Mouse (Mus musculus) liver, embryonic 13.5 days (tissue): Measurements from ENCODE around the gene Plod3. TPM values are rescaled to one million over a fixed set of nuclear protein-coding genes. Genes with fewer than 3 reads are reported as not detected.

Experiments used
- ATAC-seq: fragments of 200-750 bp; cut with Nextera tagmentation; 2 replicates; pipeline ENCODE4 v1.8.0; 2017; ENCODE audit warnings: low read depth, mild to moderate bottlenecking, moderate number of reproducible peaks, moderate library complexity
- DNase-seq: peaks from one replicate; pipeline ENCODE4 v3.0.0; 2022
- H3K27ac ChIP-seq: fragments of 300-500 bp; sonication (generic); 2 replicates; pipeline ENCODE4 v1.5.1; 2015; ENCODE audit warnings: moderate library complexity, mild to moderate bottlenecking, inconsistent platforms
- H3K27me3 ChIP-seq: fragments of 300-500 bp; sonication (generic); 2 replicates; pipeline ENCODE4 v1.6.1; 2015; ENCODE audit warnings: mild to moderate bottlenecking, inconsistent platforms
- H3K36me3 ChIP-seq: fragments of 300-500 bp; sonication (generic); 2 replicates; pipeline ENCODE4 v1.6.1; 2015; ENCODE audit warnings: mild to moderate bottlenecking, inconsistent platforms
- H3K4me1 ChIP-seq: fragments of 300-500 bp; sonication (generic); replicated peaks from 2 replicates; pipeline ENCODE4 v1.6.1; 2015; ENCODE audit warnings: inconsistent platforms
- H3K4me2 ChIP-seq: fragments of 300-500 bp; sonication (generic); 2 replicates; pipeline ENCODE4 v1.6.1; 2015; ENCODE audit warnings: inconsistent platforms, mild to moderate bottlenecking, moderate library complexity
- H3K4me3 ChIP-seq: fragments of 300-500 bp; sonication (generic); replicated peaks from 2 replicates; pipeline ENCODE4 v1.5.1; 2015; ENCODE audit warnings: mild to moderate bottlenecking, inconsistent platforms
- H3K9ac ChIP-seq: fragments of 300-500 bp; sonication (generic); 2 replicates; pipeline ENCODE4 v1.6.1; 2015; ENCODE audit warnings: mild to moderate bottlenecking, inconsistent platforms
- H3K9me3 ChIP-seq: fragments of 300-500 bp; sonication (generic); replicated peaks from 2 replicates; pipeline ENCODE4 v1.6.1; 2016; ENCODE audit warnings: inconsistent platforms
- WGBS: fragments of 180-500 bp; shearing (Covaris S2); methylation state at CpG from one replicate; pipeline ENCODE4 v1.1.7; 2015; ENCODE audit not compliant: insufficient replicate concordance; 5-methylcytosine and 5-hydroxymethylcytosine counted together
- polyA plus RNA-seq: library from polyadenylated mRNA; unstranded; fragments of >200 nt; fragmentation: Nextera tagmentation; extraction: Ambion mirVana; gene quantifications from 2 replicates; pipeline ENCODE4 v1.2.1, GENCODE M21; 2015

Gene Plod3
- polyA plus RNA-seq, 1 experiment from 2014 or later: 12.8 TPM

DNA sequence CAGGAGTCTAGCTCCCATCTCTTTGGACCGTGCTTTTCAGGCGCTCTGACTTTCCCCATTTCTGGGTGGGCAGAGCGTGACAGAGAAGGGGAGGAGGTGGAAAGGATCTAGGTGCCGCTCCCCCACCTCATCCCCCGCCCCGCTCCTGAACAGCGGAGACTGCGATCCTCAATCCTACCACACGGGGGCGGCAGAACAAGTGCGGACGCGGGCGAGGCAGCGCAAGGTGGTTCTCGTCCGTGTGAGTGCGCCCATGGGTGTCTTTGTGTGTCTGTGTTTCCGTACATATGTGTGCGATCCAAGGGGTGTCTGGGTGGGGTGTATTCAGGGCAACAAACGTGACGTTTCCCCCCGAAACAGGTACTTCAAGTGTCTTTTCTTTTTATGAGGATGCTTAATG lies 38.3 kb downstream of the Plod3 start:
- no peaks in the 10 kb centered on the region for H3K9me3 ChIP-seq
- under 1% methylated on average over 23 of the region's 23 CpGs for WGBS
- ATAC-seq (no peak), DNase-seq (peak; percentile 61)
- no peak overlapping the region for H3K9ac ChIP-seq
- H3K4me2 ChIP-seq: no peak overlapping the region
- H3K4me3 ChIP-seq: no peak overlapping the region
- peaks cover 90% of the 10 kb centered on the region for H3K27me3 ChIP-seq
- H3K27ac ChIP-seq: no peak overlapping the region
- H3K4me1 ChIP-seq: peaks cover 16% of the 10 kb centered on the region
- H3K36me3 ChIP-seq: no peaks in the 10 kb centered on the region

DNA sequence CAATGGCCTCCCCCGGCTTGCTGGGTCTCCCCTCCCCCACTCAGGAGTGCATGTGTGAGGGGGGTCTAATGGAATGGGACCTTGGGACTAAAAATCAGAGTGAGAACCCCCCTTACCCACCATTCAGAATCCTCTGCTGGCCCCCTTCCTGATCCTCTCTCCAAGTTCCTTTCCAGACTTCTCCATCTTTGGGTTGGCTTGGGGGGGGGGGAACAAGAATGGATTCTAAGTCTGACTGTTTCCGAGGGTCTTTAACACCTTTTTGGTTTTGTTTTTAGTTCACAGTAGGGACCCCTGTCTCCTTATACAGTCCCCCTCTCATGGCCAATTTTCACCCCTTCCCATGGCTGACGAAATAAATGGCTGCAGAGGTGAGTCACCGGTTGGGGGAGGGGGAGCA lies 39.3 kb downstream of the Plod3 start, which contains the start of gene Vgf:
TSS of gene Vgf (plus strand) at position 301 of the 400 bp plus-strand sequence.
- Histone ChIP-seq H3K4me1 (peaks cover 26% of the 10 kb centered on the region), H3K9me3 (no peaks in the 10 kb centered on the region), H3K36me3 (no peaks in the 10 kb centered on the region), H3K4me2 (no peak within 1 kb of the TSS), H3K27ac (no peak within 1 kb of the TSS), H3K4me3 (no peak within 1 kb of the TSS), H3K27me3 (peaks cover 93% of the 10 kb centered on the region), H3K9ac (no peak within 1 kb of the TSS)
- DNase-seq (no peak), ATAC-seq (no peak)
- WGBS: 19% methylated on average over 4 of the region's 4 CpGs

DNA sequence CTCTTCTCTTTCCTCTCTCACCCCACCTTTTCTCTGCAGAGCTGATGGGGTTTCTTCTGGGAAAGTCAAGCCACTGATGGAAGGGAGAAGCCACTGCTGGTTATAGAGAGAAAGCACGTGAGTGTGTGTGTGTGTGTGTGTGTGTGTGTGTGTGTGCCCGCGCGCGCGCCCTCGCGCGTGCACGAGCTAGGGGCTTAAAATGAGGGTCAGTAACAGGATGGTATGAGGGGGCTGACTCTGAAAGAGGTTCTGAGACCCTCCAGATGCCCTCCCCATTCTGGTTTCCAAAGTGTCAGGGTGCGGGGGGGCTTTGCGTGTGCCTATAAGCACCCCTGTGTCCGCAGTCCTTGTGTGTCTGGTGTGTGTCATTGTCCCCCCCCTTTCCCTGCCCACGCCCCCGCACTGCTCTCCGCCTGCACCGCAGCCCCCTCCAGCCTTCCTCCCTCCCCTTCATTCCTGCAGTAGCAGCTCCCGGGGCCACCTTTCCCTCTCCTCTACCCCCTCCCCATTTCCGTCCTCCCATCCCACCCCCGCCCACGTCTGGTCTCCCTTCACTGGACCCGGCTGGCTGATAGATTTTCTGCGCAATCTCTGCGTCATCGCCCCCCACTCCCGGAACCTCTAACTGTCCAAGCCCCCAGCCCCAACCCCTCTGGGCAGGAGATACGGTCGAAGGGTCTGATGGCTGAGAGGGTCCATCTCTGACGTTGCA lies 41.9 kb downstream of the Plod3 start:
- DNase-seq: no peak
- ATAC-seq: no peak
- Histone ChIP-seq H3K36me3 (no peaks in the 10 kb centered on the region), H3K4me3 (no peak overlapping the region), H3K4me2 (no peak overlapping the region), H3K4me1 (peaks cover 52% of the 10 kb centered on the region), H3K9ac (no peak overlapping the region), H3K27me3 (peaks cover 95% of the 10 kb centered on the region), H3K9me3 (no peaks in the 10 kb centered on the region), H3K27ac (no peak overlapping the region)
- WGBS: 7% methylated on average over 29 of the region's 29 CpGs

DNA sequence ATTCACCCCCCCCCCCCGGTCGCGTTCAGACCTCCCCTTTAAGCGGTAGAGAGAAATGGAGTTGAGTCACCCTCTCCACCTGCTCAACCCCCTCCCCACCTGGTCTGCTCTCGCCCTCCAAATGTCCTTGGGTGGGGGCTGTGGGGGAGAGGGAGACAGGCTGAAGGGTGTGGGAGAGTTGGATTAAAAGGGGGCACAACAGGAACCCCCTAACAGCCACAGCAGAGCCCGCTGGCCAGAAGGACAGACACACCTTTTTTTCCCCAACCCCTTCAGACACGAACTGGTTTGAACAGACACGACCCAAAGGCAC lies 42.4 kb downstream of the Plod3 start:
- Histone ChIP-seq H3K9me3 (no peaks in the 10 kb centered on the region), H3K4me2 (peak overlapping the region; percentile 68), H3K27ac (no peak overlapping the region), H3K9ac (no peak overlapping the region), H3K4me1 (peaks cover 55% of the 10 kb centered on the region), H3K4me3 (peak overlapping the region; percentile 45), H3K36me3 (no peaks in the 10 kb centered on the region), H3K27me3 (peaks cover 90% of the 10 kb centered on the region)
- WGBS: under 1% methylated on average over 8 of the region's 8 CpGs
- ATAC-seq (no peak), DNase-seq (no peak)

DNA sequence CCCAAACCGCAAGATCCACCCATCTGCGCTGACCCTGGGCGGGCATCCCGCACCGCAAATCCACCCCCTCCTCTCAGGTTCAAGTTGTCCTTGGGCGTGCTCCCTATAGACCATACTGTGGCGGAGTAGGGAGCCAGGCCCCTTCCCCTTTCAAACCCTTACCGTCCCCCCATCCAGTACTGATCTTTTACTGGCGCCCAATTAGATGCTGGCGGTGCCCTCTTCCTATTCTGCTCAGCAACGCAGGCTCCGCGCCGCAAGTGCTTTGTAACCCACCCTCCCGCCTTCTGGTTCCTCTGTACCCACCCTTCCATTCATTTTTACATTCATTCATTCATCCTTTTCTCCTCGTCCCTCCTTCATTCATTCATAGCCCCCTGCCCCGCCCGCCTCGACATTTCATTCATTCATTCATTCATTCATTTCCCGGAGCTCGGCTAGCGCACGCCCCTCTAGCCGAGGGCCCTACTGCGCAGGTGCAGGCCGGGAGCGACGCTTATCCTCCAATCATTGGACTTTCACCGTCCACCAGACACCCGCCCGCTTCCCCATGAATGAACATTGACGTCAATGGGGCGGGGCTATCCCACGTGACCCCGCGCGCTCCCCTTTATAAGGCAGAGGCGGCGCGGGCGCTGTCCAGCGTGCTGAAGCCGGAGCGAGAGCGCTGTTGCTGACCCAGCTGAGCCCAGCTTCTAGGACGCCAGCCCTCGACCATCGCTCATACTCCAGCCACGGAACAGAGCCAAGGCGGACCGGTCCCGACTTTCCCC lies 43.0 kb downstream of the Plod3 start:
- ATAC-seq (peak; percentile 62), DNase-seq (peak; percentile 94)
- H3K4me3 ChIP-seq: peak overlapping the region; percentile 45
- H3K4me1 ChIP-seq: peaks cover 55% of the 10 kb centered on the region
- H3K4me2 ChIP-seq: peak overlapping the region; percentile 68
- H3K9me3 ChIP-seq: no peaks in the 10 kb centered on the region
- WGBS: under 1% methylated on average over 52 of the region's 52 CpGs
- peaks cover 84% of the 10 kb centered on the region for H3K27me3 ChIP-seq
- H3K9ac ChIP-seq: no peak overlapping the region
- H3K27ac ChIP-seq: no peak overlapping the region
- no peaks in the 10 kb centered on the region for H3K36me3 ChIP-seq

DNA sequence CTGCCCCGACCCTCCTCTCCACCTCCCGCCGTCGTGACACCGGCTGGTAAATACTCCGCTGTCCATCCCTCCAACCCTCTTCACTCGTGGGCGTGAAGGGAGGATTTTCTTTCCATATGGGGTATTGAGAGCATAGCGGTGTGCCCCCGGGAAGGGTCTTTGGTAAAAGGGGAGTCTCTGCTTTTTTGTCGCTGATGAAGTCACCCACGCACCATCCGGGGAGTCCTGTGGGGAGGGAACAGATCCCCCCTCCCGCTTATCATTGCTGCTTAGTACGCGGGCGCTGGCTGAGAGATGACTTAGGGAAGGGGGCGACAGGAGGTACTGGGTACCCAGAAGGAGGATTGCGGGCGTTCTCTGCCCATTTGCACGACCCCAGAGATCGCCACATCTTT lies 43.6 kb downstream of the Plod3 start:
- ATAC-seq (no peak), DNase-seq (no peak)
- Histone ChIP-seq H3K27me3 (peaks cover 78% of the 10 kb centered on the region), H3K36me3 (peaks cover under 1% of the 10 kb centered on the region; the same call in 1 of the 2 replicates), H3K4me1 (peaks cover 53% of the 10 kb centered on the region), H3K4me3 (peak overlapping the region; percentile 45; the same call in 1 of the 2 replicates), H3K9ac (no peak overlapping the region), H3K27ac (no peak overlapping the region), H3K9me3 (no peaks in the 10 kb centered on the region), H3K4me2 (peak overlapping the region; percentile 68)
- 14% methylated on average over 22 of the region's 22 CpGs for WGBS

DNA sequence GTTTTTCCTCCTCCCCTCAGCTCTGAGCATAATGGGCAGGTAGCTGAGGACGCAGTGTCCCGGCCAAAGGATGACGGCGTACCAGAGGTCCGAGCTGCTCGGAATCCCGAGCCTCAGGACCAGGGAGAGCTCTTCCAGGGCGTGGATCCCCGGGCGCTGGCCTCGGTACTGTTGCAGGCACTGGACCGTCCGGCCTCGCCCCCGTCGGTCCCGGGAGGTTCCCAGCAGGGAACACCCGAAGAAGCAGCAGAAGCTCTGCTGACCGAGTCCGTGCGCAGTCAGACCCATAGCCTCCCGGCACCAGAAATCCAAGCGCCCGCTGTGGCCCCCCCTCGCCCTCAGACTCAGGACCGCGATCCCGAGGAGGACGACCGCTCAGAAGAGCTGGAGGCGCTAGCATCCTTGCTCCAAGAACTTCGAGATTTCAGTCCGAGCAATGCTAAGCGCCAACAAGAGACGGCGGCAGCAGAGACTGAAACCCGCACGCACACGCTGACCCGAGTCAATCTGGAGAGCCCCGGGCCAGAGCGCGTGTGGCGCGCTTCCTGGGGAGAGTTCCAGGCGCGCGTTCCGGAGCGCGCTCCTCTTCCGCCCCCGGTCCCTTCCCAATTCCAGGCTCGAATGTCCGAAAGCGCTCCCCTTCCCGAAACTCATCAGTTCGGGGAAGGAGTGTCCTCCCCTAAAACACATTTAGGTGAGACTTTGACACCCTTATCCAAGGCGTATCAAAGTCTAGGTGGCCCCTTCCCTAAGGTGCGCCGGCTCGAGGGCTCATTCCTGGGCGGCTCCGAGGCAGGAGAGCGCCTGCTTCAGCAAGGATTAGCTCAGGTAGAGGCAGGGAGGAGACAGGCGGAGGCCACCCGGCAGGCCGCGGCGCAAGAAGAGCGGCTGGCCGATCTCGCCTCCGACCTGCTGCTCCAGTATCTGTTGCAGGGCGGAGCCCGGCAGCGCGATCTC lies 44.5 kb downstream of the Plod3 start:
- no peak for DNase-seq
- peaks cover 10% of the 10 kb centered on the region for H3K36me3 ChIP-seq
- H3K27ac ChIP-seq: no peak overlapping the region
- no peak for ATAC-seq
- 0 out of 2 replicates have a peak overlapping the region, but pooled peaks have one; percentile 6 for H3K9ac ChIP-seq
- peak overlapping the region; percentile 87 for H3K4me2 ChIP-seq
- no peaks in the 10 kb centered on the region for H3K9me3 ChIP-seq
- peaks cover 69% of the 10 kb centered on the region for H3K27me3 ChIP-seq
- peaks cover 50% of the 10 kb centered on the region for H3K4me1 ChIP-seq
- peak overlapping the region; percentile 59 for H3K4me3 ChIP-seq
- 2% methylated on average over 78 of the region's 78 CpGs for WGBS

DNA sequence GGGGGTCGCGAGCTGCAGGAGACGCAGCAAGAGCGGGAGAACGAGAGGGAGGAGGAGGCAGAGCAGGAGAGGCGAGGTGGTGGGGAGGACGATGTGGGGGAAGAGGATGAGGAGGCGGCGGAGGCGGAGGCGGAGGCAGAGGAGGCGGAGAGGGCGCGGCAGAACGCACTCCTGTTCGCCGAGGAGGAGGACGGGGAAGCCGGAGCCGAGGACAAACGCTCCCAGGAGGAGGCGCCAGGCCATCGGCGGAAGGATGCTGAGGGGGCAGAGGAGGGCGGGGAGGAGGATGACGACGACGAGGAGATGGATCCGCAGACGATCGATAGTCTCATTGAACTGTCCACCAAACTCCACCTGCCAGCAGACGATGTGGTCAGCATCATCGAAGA lies 45.2 kb downstream of the Plod3 start:
- H3K36me3 ChIP-seq: peaks cover 16% of the 10 kb centered on the region
- peaks cover 62% of the 10 kb centered on the region for H3K27me3 ChIP-seq
- H3K4me2 ChIP-seq: peak overlapping the region; percentile 87
- ATAC-seq (no peak), DNase-seq (peak; percentile 9)
- H3K9ac ChIP-seq: 0 out of 2 replicates have a peak overlapping the region, but pooled peaks have one; percentile 6
- peak overlapping the region; percentile 59 for H3K4me3 ChIP-seq
- no peaks in the 10 kb centered on the region for H3K9me3 ChIP-seq
- H3K27ac ChIP-seq: no peak overlapping the region
- WGBS: under 1% methylated on average over 33 of the region's 33 CpGs
- peaks cover 50% of the 10 kb centered on the region for H3K4me1 ChIP-seq

DNA sequence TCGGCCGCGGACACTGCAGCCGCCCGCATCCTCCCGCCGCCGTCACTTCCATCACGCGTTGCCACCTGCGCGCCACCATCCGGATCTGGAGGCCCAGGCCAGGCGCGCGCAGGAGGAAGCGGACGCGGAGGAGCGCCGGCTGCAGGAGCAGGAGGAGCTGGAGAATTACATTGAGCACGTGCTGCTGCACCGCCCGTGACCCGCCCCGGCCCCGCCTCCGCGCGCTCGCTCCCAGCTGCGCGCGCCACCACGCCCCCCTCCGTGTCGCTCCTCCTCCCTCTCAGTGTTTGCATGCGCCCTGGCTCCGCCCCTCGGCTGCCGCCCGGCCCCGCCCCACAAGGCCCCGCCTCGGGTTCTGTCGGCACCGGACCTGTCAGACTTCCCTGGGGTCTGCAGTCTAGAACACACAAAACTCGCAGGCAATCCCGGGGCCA lies 45.8 kb downstream of the Plod3 start:
- Histone ChIP-seq H3K4me3 (peak overlapping the region; percentile 59), H3K4me1 (peaks cover 50% of the 10 kb centered on the region), H3K36me3 (peaks cover 22% of the 10 kb centered on the region), H3K9ac (peak overlapping the region; percentile 68), H3K9me3 (no peaks in the 10 kb centered on the region), H3K27ac (peak overlapping the region; percentile 43; the same call in 1 of the 2 replicates), H3K4me2 (peak overlapping the region; percentile 87), H3K27me3 (peaks cover 56% of the 10 kb centered on the region)
- peak; percentile 87 for ATAC-seq
- WGBS: under 1% methylated on average over 48 of the region's 49 CpGs
- peak; percentile 91 for DNase-seq

DNA sequence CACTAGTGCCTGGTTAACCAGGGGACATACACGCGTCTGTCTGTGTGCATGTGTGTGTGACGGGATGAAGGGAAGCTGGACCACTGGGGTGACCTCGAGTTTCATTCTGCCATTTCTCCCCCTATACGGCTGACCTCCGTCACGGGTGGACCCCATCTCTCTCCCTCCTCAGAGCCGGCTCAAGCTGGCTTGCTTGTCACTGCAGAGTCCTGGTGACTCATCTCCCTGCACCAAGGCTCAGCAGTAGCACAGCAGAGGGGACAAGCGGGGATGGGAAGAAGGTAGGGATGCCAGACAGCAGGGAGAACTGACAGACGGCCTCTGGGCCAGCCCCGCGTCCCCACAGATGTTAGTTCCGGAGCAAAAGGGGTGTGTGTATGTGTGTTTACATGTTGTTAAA lies 49.4 kb downstream of the Plod3 start:
- 81% methylated on average over 13 of the region's 13 CpGs for WGBS
- Histone ChIP-seq H3K27me3 (peaks cover 20% of the 10 kb centered on the region), H3K4me1 (peaks cover 28% of the 10 kb centered on the region), H3K9me3 (no peaks in the 10 kb centered on the region), H3K36me3 (peaks cover 55% of the 10 kb centered on the region), H3K27ac (no peak overlapping the region), H3K9ac (no peak overlapping the region), H3K4me3 (no peak overlapping the region), H3K4me2 (no peak overlapping the region)
- DNase-seq (no peak), ATAC-seq (no peak)

DNA sequence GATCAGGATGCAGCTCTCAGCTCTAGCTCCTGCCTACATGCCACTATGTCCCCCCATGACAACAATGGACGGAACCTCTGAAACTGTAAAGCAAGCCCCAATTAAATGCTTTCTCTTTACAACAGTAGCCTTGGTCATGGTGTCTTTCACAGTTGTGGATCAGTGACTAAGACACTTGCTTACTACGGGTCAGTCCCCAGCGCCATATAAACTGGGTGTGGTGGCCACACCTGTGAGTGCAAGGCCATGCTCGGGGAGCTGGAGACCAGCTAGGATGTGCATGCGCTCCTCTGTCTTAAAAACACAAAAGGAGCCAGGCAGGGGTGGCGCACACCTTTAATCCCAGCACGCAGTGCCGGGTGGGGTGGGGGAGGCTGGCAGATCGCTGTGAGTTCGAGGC lies 52.6 kb downstream of the Plod3 start:
- no peak overlapping the region for H3K4me2 ChIP-seq
- 88% methylated on average over 10 of the region's 10 CpGs for WGBS
- no peak for ATAC-seq
- no peak for DNase-seq
- H3K4me1 ChIP-seq: peaks cover 1% of the 10 kb centered on the region; the same call in 1 of the 2 replicates
- no peak overlapping the region for H3K4me3 ChIP-seq
- H3K9ac ChIP-seq: no peak overlapping the region
- H3K27ac ChIP-seq: no peak overlapping the region
- H3K27me3 ChIP-seq: no peaks in the 10 kb centered on the region
- H3K9me3 ChIP-seq: no peaks in the 10 kb centered on the region
- H3K36me3 ChIP-seq: peaks cover 76% of the 10 kb centered on the region
